Mouse (Mus musculus) brain, embryonic 14.5 days (tissue): ENCODE data around the gene Pskh1. TPM values are rescaled to one million over a fixed set of nuclear protein-coding genes. Genes with fewer than 3 reads are reported as not detected.

Experiments used
- DNase-seq: peaks from one replicate; pipeline ENCODE4 v3.0.0-alpha.2; 2011; ENCODE audit warnings: low read depth
- CTCF ChIP-seq: fragments of 200-500 bp; IDR thresholded peaks from 2 replicates; pipeline ENCODE4 v1.5.1; 2012; ENCODE audit warnings: inconsistent platforms, mild to moderate bottlenecking, moderate library complexity, borderline replicate concordance; ENCODE audit not compliant: insufficient read depth, insufficient read length; ENCODE audit errors: extremely low read depth
- POLR2A ChIP-seq: fragments of 200-500 bp; IDR thresholded peaks from 2 replicates; pipeline ENCODE4 v1.6.1; 2012; ENCODE audit warnings: mild to moderate bottlenecking, inconsistent platforms, borderline replicate concordance; ENCODE audit not compliant: poor library complexity, insufficient read depth, insufficient read length, severe bottlenecking; ENCODE audit errors: extremely low read depth
- polyA plus RNA-seq: library from polyadenylated mRNA; depleted of rRNA; stranded (reverse); fragments of >200 nt; gene quantifications from 2 replicates; pipeline ENCODE4 v1.2.3, GENCODE M21; 2012

The Pskh1 gene
- polyA plus RNA-seq, 1 experiment, result 23.6 TPM

DNA sequence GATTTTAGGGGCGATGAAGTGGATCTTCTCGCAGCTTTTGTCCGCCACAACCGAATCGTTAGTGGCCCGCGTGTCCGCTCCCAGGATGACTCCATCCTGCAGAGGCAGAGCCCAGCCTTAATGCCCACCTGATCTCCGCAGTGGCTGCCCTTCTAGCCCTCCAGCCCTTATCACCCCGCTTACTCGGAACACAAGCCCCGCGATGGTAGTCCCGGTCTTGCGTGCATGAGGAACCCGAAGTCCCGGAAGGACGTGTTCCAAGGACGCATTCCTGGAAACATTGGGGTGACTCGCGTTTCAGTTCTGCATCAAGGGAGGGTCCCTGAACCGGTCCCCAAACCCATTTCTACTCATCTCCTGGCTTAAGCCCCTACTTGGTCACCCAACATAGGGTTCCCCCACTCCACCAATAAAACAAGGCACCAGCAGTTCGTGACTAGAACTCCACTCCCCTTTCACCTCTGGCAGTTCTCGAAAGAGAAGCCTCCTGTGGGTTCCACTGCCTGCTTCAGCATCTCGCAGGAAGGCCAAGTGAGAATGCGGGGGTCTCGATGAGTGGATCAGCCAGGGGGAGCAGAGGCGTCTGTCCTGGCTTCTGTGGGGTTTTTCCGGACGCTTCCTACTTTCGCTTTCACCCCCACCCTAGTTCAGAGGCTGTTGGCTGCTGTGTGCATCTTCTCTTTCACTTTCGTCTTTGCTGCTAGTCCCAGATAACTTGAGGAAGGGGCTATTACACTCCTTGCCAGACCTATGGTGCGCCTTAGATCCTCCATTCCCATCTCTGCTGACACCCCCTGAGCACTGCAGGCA lies 37.5 kb downstream of the Pskh1 start:
- no peak for TF ChIP-seq CTCF
- no peak for TF ChIP-seq POLR2A
- peak; percentile 58 for DNase-seq

GRCm38 (mm10) chr8:105938306-105938669 lies 38.0 kb downstream of the Pskh1 start, which contains the start of gene Psmb10:
Gene Psmb10, minus strand, starts transcription at chr8:105938444.
- peak; percentile 29 for DNase-seq
- TF ChIP-seq POLR2A (no peak), CTCF (no peak)

DNA sequence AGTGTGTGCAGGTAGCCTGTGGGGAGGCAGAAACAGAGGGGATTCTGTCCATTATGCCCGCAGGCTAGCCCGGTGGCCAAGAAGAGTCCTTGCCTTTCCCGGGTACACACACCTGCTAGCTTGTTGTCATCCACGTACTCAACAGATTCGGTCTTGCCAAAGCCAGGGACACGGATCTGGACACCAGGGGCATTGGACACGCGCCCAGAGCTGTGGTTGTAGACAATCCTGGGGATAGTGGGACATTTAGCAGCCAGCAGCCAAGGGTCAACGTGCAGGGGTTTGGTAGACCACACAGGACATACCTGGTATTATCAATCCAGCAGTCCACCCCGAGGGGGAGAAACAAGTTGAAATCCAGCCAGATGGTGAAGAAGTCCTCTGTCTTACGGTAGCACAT lies 41.8 kb downstream of the Pskh1 start:
- TF ChIP-seq POLR2A (no peak), CTCF (no peak)
- no peak for DNase-seq

- DNase-seq, result no peak
- no peak for TF ChIP-seq CTCF
- TF ChIP-seq POLR2A, result no peak
Observed at GRCm38 (mm10) chr8:105942542-105942941, 42.3 kb downstream of the Pskh1 start.

DNA sequence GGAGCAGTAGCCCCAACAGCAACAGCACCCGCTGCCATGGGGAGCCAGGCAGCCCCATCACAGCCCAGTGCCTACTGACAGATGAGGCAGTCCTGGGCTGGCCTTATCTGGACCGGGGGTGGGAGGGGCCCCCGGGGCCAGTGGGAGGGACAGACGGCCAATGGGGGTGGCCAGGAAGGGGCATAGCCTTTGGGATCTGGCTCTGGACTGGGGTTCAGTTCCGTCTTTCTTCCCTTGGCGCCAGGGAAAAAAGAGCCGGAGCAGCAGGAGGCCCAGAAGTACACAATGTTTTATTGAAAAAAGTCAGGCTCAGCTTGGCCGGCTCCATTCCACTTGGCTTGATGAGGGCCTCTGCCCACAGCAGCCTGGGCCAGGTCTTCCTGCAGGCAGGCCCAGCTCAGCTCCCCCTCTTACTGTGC lies 43.1 kb downstream of the Pskh1 start, which contains the start of gene Lcat:
Gene Lcat, minus strand, starts transcription at position 62 of the 419 bp plus-strand sequence.
- TF ChIP-seq CTCF (no peak), POLR2A (no peak)

DNA sequence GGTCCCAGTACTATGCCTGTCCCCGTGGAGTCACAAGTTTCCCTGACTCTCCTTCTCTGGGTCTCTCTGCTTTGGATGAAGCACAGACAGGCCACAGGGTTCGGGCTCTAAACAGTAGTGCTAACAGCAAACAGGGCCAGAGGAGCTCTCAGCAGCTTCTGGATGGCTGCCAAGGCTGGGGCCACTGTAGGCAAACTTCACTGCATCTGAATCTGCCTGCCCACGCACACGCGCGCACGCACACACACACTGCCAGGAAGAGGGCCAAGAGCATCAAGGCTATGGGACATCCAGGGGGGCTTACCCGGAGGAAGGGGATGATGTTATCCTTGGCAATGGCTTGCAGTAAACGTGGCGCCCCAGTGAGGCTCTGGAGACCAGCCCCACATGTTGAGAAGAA lies 49.1 kb downstream of the Pskh1 start:
- peak; percentile 78 for DNase-seq
- no peak for TF ChIP-seq CTCF
- no peak for TF ChIP-seq POLR2A

More for the DNA sequence above, 43.1 kb downstream of the Pskh1 start, which contains the start of gene Lcat:
- DNase-seq, result peak; percentile 14

- TF ChIP-seq POLR2A (no peak), CTCF (no peak)
- DNase-seq, result peak; percentile 87
Observed at GRCm38 (mm10) chr8:105951057-105951659, 50.9 kb downstream of the Pskh1 start.

- no peak for DNase-seq
- no peak for TF ChIP-seq CTCF
- no peak for TF ChIP-seq POLR2A
Observed at GRCm38 (mm10) chr8:105956556-105956955, 56.3 kb downstream of the Pskh1 start.

DNA sequence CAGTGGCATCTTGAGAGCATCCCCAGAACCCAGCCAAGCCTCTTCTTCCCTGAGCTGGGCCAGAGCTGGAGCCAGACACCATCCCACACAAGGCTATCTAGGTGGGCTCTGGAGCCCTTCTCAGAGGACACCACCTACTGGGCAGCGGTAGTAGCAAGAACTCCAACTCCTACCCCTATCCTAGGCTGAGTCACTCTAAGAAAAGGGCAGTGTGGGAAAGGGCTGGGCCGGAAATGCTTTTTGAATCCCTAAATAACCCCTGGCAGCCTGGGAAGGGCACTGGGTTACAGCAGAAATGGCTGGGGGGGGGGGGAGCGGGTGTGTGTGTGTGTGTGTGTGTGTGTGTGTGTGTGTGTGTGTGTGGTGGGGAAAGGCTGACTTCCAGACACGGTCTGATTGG lies 57.6 kb downstream of the Pskh1 start:
- no peak for DNase-seq
- TF ChIP-seq POLR2A, result no peak
- no peak for TF ChIP-seq CTCF

DNA sequence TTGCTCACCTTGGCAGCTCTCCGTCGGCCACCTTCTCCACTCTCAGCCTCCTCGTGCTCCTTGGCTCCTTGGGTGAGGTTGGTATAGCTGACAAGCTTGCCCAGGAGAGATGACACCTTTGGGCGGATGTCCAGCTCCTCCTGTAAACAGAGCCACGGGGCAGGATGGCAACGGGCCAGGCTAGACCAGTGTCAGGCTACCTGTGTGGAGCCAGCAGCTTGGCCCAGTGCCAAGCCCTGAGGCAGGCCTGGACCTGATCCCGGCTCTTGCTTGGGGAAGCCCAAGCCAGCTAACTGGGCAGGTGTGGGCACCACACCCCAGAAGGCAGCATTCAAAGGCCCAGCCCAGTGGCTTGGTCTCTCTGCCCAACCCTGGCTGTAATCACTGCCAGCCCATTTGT lies 59.1 kb downstream of the Pskh1 start:
- TF ChIP-seq CTCF (no peak), POLR2A (no peak)
- DNase-seq, result peak; percentile 3

DNA sequence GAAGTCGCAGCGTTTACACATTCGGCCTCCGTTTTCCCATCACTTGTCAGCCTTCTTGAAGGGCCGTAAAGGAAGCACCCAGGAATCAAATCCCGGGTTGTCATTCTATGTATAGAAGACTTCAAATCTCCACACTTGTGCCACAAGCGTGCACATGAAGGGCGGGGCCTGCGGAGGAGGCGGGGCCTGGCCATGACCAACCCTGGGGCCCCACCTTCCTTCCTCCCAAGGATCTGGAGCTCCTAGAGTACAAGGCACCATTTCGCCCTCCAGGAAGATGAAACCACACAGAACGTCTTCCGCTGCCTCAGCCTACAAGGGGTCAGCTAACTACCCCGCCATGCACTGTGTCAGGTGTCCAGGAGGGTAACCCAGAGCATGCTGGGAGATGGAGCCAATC lies 60.9 kb downstream of the Pskh1 start:
- DNase-seq, result no peak
- TF ChIP-seq POLR2A, result no peak
- TF ChIP-seq CTCF, result no peak
